Mouse (Mus musculus): ENCODE results near the gene Adam11.

Gene Adam11

DNA sequence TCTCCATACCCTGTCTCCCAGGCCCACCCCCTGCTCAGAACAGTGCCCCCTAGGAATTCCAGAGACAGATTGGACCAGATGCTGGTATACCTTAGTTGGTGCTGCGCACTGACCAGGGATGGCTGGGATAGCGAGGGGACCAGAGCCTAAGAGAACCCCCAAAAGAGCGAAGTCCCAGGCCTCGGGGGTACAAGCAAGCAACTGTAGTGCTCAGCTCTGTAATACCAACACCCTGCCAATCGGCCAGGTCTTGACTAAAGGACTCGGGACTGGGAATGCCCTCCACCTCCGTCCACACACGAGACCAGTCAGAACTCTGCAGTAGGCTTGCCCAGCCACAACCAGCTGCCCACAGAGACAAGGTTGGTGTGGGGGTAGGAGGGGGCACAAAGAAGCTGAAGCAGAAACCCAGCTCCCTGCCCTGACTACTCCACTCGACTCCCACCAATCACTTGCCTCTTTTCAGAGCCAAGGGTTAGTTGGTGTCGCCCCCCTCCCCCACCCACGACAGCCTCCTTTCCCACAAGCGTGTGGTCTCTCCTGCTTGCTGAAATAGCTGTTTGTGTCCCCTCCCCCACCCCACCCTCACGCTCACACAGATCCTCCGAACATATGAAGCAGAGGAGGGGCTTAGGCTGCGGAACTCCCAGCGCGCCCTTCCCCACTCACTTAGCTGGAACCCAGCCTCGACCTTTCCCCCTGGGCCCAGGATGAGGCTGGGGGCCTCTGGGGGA is 7.5 kb upstream of the Adam11 start:
- in situ Hi-C loops (cut with MboI) = no loop called here

DNA sequence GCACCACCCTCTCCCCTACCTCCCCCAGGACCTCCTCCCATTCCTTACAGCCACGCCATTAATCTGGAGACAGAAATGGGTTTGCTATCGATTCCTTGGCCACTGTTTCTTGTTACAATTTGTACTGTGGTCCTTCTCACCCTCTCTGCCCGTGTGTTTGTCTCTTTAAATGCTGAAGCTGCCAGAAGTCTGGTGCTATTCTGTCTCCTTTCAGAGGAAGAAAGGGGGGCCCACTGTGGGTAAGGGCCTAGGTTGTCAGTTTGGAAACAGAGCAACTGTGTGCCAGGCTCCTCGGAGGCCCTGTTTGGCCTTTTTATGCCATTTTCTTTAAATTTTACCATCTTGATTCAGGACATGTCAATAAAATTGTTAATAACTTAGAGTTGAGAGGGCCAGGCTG is 6.8 kb upstream of the Adam11 start:
- in situ Hi-C loops (cut with MboI) = no loop called here

DNA sequence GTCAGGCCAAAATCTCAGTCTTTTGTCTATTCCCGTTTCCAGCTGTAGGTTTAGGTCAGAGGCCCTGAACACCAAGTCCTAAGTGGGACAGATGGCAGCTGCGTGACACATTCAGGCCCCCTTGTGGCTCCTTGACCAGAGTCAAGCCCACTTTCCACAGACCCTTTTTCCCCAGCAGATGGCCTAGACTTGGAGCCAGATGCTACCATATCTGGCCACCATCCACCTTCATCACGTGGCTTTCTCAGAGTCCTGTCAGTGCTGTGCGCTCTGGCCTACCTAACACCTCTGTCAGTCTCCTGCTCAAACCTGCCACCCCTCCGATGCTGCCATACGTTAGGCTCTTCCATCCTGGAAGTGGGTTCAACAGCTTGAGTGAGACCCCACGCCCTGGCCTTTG is 5.8 kb upstream of the Adam11 start:
- in situ Hi-C loops (cut with MboI) = no loop called here

DNA sequence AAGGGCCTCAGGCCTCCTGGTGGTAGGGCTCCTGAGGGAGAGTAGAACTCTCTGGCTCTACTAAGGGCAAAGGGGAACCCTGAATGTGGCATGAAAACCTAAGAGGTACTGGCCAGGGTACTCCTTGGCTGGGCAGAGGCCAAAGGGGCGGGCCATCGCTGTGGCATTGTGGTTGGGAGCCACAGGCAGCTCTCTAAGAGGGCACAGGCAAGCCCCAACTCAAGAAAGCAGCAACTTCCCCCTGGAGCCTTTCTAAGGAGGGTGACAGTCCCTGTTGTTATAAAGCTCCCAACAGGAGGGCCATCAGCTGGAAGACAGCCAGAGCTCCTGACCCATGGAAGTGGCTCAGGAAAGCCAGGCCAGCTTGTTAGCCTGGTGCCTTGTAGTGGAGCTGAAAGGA is 2.3 kb upstream of the Adam11 start:
- in situ Hi-C loops (cut with MboI) = no loop called here

DNA sequence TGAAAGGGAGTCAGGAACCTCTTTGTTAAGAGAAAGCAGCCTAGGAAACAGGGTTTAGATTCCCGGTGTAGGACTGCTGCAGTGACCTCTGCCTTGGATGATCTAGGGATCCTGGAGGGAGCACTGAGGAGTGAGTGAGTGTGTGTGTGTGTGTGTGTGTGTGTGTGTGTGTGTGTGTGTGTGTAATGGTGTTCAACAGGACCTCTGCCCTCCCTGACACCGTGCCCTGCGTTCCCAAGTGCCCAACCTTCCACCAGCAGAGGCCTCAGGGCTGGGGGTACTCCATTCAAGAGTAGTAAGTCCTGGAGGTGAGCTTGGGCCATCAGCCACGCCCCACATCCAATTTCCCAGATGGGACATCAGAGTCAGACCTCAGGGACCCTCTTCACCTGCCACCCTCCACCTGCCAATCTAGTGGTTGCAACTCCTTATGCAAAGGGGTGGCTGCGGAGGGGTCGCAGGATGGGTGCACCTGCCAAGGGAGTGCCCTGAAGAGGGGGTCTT is 382 bp upstream of the Adam11 start:
- in situ Hi-C loops (cut with MboI) = no loop called here

DNA sequence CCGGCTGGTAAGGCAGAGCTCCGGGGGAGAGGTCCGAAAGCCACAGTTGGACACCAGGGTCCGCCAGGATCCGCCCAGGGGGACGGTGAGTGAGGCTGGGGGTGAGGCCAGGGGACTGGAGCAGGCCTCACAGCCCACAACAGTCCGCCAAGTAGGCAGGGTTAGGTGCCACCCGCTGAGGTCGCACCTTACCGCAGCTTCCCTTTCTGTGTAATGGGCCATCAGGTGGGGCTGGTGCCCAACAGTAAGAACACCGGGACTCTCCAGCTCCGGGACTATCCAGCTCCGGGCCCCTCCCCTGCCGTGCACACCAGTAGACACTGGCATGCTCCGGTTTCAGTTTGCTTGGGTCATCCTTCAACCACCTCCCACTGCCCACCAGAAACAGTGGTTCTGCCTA is 1.0 kb downstream of the Adam11 start:
- in situ Hi-C loops (cut with MboI) = no loop called here

DNA sequence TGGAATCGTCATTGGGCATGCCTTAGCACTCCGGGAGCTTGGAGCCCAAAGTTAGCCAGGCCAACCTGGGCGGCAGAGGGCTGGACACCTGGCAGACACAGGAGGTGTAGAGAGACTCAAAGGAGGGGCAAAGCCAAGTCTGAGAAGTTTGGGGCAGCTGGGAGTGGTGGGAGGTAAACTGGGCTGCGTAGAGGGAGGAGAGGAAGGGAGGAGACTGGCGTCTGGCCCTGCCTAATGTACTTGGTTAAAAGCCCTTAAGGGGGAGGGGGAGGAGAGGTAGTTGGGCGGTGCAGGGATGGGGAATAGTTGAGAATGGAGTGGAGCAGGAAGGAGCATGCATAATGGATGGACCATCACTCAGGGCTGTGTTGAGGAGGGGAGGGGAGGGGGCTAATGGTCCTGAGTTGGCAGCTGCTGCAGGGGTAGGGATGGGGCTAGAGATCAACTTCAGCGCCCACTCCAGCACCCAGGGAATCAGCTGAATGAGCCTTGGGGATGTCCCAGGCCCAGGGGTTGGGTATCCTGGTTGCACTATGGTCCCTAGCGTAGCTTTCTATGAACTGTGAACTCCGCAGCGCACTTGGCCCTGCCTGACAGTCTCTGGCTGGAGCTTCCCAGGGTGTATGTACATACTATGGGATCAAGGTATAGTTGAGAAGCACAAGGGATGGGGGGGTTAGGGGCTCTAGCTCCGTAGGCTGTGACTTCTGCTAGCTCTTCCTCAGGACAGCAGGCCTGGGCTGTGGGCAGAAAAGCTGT is 1.9 kb downstream of the Adam11 start:
- in situ Hi-C loops (cut with MboI) = no loop called here

DNA sequence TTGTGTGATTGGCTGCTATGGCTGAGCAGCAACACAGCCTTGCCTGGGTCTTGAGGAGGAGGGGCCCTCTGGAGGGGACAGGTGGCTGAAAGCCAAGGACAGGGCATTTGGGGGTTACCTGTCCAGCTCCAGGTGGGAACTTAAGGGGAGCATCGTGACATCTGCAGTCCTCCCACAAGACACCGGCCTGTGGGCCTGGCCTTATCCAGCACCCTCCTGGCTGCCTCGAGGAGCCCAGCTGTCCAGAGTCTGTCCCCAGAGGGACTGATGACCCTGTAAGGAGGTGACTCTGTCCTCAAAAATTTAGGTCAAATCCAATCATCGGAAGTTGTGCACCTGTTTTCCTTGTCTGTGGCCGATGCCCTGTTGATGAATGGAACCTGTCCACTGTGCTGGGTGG is 4.2 kb downstream of the Adam11 start:
- in situ Hi-C loops (cut with MboI) = no loop called here

DNA sequence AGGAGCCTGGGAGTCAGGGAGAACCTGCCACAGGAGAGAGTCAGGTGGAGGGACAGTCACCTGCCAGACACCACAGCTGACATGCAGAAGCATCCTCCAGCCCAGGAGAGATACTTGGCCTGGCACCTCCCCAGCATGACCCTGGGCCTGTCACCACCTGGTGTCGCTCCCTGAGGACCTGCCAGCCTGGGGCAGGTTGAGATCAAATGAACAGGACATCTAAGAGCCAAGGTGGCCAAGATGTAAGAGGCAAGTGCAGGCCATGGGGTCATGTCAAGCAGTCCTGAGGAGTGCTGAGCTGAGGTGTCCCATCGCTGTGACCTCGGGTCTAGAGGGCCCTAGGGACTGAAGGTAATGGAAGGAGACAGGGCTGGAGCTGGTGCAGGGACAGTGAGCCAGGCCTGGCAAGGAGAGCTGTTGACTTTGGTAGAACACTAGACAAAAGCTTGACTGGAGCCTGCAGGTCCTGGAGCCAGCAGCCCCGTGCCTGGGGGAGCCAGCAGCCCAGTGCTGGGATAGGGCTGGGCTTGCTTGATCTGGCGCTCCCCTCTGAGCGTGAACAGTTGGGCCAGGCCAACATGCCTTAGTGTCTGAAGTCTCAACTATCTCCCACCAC is 5.9 kb downstream of the Adam11 start:
- in situ Hi-C loops (cut with MboI) = no loop called here

DNA sequence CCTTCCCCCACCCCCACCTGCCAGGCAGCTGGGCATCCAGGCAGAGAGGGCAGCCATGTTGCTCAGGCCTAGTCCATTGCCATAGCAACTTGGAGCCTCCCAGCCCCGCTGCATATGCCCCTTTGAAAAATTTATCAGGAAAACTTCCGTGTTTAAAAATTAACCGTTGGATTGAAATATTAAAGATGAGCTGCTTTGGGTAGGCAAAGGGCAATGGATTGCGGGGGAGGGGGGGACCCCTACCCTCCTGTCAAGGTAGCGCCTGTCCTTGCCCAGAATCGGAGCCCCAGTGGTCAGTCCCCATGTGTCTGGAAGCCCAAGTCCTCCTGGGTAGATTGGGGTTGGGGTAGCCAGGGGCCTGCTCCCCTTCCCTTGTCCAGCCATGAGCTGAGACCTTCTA is 7.9 kb downstream of the Adam11 start:
- in situ Hi-C loops (cut with MboI) = no loop called here

DNA sequence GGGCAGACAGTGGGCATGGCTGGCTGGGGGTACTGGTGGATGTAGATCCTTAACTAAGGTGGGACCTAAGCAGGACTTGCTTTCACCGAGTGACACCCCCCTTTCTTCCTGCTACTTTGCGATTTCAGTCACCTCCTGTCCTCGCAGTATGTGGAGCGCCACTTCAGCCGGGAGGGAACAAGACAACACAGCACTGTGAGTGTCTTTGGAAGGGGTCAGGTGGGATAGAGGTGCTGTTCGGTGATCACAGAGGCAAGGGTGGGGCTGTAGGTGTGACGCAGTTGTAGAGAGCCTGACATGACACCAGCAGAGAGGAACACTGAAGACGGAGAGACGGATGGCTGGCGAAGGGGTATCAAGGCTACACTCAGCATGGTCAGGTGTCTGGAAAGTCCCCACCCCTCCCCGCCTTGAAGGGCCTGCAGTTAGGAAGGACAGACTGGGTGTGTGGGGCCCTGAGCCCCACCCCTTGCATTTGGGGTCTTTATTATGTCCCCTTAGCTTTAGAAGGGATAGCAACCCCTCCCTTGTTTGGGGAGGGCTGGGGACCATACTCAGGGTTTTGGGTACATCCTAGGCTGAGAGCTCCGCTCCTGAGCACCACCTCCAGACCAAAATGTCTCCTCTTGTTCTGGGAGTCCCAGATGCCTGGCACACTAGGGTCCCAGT is 8.9 kb downstream of the Adam11 start:
- in situ Hi-C loops (cut with MboI) = no loop called here

DNA sequence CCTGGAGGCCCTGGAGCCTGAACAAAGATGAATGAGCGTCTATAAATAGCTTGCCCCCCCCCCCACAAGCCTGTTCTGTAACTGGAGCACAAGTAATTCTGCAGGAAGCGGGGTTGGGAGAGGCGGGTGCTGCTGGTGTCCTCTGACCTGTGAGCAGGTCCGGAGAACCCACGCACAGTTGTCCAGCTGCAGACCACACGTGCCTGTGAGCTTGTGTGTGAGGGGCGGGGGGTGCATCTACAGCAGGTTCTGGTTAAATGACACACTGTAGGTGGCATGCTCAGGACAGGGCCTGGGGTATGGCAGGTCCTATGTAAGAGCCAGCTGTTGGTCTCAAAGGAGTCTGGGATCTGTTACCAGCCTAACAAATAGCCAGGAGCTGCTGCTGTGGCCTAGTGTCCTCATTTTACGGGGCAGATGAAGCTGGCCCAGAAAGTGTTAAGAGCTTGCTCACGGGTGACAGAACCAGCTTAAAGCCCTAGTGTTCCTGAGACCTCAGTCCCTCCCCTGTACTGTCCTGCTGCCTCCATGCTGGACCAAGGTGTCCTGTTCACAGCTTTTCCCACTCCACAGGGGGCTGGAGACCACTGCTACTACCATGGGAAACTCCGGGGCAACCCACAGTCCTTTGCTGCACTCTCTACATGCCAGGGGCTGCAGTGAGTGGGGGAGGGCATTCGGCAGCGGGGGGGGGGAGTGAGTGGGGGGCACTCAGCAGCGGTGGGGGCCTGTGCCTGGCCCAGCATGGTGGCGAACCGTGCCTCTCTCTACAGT is 9.6 kb downstream of the Adam11 start:
- in situ Hi-C loops (cut with MboI) = no loop called here

DNA sequence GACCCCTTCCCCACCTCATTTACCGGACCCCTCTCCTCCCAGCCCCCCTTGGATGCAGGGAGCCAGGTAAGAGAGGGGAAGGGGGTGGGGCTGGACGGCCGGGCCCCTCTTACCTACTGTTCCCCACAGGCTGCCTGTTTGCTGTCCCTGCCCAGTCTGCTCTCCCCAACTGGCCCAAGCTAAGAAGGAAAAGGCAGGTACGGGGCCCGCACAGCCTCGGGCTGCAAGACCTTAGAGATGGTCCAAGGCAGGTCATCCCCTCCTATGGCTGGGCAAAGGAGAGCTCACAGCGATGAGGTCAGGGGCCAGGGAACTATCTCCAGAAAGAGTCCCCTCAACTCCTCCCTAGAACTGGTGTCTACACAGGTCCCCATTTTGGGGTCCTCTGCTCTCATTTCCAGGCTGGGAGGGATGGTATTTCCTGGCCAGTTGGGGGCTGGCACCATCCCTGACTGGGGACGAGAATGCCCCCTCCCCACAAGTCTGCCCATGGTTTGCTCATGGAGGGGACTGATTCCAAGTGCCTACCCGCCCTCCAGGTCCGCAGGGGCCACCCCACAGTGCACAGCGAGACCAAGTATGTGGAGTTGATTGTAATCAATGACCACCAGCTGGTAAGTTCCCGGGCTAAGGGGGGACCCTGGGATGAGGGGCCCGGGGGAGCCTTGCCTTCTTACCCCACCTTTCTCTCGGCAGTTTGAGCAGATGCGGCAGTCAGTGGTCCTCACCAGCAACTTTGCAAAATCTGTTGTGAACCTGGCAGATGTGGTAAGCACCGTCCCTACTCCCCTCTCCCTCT is 10.9 kb downstream of the Adam11 start:
- in situ Hi-C loops (cut with MboI) = no loop called here

DNA sequence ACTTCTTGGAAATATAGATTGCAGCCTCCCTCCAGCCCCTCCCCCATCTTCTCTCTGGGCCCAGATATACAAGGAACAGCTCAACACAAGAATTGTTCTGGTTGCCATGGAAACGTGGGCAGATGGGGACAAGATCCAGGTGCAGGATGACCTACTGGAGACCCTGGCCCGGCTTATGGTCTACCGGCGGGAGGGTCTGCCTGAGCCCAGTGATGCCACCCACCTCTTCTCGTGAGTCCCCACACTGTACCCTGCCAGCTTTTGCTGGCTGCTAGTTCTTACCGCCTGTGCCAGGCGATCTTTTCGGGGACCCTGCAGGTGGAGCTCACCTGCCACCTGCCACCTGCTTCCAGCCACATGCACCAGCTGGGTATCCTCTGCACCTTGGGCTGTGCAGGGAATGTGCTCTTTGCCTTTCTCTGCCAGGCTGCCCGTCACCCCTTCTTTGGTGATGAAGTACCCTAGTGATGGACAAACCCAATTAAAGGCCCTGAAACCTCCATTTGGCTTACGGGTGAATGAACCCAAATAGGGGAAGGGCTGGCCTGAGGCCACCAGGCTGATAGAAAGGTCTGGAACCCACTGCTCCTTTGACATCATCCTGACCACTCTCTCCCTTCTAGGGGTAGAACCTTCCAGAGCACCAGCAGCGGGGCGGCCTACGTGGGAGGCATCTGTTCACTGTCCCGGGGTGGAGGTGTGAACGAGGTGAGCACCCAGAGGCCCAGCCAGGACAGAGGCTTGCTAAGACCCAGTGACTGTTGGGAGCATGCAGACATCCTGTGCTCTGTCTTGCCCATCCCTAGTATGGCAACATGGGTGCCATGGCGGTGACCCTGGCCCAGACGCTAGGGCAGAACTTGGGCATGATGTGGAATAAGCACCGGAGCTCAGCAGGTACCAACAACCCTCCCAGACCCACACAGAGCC is 11.8 kb downstream of the Adam11 start:
- in situ Hi-C loops (cut with MboI) = no loop called here

DNA sequence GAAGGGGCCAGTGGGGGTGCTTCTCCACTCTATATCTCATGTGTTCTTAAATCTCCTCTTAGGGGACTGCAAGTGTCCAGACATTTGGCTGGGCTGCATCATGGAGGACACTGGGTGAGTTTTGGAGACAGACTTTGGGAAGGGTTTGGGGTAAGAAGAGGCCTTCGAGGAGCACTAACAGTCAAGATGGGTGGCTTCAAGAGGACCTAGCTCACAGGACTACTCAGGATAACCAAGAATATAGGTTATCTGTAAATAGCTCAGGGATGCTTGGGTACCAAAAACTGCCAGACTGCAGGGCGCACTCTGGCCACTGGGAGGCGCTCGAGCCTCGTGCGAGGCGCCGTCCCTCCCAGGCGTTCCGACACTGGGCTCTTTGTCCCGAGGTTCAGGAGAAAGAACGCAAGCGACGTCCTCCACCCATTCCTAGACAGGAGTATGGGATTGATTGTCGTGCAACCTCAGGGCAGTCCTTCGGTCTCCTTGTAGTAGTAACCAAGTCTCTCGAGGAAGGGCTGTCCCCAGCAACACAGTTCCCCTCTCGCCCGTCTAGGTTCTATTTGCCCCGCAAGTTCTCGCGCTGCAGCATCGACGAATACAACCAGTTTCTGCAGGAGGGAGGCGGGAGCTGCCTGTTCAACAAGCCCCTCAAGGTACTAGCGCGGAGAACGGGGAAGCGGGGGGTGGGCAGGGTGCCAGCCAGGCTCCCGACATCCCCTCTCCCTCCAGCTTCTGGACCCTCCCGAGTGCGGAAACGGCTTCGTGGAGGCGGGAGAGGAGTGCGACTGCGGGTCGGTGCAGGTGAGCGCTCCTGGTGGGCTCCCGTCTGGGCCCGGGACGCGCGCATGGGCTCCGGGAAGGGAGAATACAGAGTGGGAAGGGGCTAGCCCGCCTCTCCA is 12.7 kb downstream of the Adam11 start:
- in situ Hi-C loops (cut with MboI) = no loop called here

DNA sequence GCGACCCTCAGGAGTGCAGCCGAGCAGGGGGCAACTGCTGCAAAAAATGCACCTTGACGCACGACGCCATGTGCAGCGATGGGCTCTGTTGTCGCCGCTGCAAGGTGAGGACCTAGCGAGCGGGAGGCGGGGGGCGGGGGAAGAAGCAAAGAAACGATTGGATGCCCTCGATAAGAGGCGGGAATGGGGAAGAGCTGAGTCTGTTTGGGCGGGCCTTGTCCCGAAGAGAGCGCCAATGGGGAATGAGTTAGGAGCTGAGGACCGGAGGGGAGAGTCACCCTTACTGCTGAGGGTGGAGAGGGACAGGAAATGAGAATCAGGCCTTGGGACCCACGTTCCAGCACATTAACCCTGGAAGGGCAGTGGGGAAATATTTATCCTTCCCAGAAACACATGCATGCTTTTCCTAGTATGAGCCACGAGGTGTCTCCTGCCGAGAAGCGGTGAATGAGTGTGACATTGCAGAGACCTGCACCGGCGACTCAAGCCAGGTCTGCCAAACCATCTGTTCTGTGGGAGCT is 13.4 kb downstream of the Adam11 start:
- in situ Hi-C loops (cut with MboI) = no loop called here

DNA sequence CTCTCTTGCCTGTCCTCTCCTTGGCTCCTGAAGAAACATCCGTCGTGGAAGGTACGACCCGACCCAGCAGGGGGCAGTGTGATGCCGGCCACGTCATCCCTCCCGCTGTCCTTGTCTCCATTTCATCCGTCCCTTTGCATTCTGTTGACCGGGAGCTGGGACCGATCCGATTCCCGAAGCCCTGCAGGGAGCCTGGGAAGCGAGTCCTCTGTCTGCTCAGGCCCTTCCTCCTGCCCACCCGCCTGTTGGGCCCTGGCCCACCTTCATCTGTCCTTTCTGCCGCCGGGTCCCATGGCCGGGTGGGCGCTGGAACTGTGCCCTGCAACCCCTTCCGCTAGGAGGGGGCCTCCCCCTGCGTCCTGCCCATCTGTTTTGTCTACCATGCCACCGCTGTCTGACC is 16.4 kb downstream of the Adam11 start:
- in situ Hi-C loops (cut with MboI) = no loop called here

DNA sequence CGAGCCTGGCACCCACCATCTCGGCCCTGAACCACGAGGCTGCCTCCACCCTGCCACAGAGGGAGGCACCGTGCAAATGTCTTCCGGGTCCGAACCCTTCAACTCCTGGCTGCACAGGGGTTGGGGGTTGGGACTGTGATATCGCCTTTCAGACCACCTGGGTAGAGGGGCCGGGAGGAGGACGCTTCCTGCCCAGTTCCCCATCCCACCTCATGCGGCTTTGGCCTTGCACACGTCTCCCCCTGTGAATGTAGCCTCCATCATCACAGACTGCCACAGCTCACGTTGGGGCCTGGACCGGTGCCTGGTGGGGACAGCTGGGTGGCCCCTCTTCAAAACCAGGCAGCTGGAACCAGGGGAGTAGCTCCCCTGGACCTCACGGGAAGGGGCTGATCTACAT is 16.9 kb downstream of the Adam11 start:
- in situ Hi-C loops (cut with MboI) = no loop called here
